Mouse (Mus musculus) forebrain, embryonic 16.5 days (tissue): ENCODE measurements around the gene Scml4. TPM values are rescaled to one million over a fixed set of nuclear protein-coding genes. Genes with fewer than 3 reads are reported as not detected.

Experiments used
- ATAC-seq: fragments of 200-750 bp; cut with Nextera tagmentation; 2 replicates; pipeline ENCODE4 v1.8.0; 2017; ENCODE audit warnings: mild to moderate bottlenecking, moderate library complexity
- H3K27ac ChIP-seq: fragments of 300-500 bp; sonication (generic); 2 replicates; pipeline ENCODE4 v1.5.1; 2014; ENCODE audit warnings: low read length, control low read depth
- H3K27me3 ChIP-seq: fragments of 300-500 bp; sonication (generic); replicated peaks from 2 replicates; pipeline ENCODE4 v1.6.1; 2014; ENCODE audit warnings: low read length; ENCODE audit not compliant: control insufficient read depth, insufficient read depth
- H3K36me3 ChIP-seq: fragments of 300-500 bp; sonication (generic); 2 replicates; pipeline ENCODE4 v1.6.1; 2014; ENCODE audit not compliant: control insufficient read depth, insufficient read depth
- H3K4me1 ChIP-seq: fragments of 300-500 bp; sonication (generic); replicated peaks from 2 replicates; pipeline ENCODE4 v1.6.1; 2014; ENCODE audit warnings: low read length; ENCODE audit not compliant: control insufficient read depth, insufficient read depth
- H3K4me2 ChIP-seq: fragments of 300-500 bp; sonication (generic); 2 replicates; pipeline ENCODE4 v1.6.1; 2014; ENCODE audit warnings: mild to moderate bottlenecking, low read length, control low read depth
- H3K4me3 ChIP-seq: fragments of 300-500 bp; sonication (generic); replicated peaks from 2 replicates; pipeline ENCODE4 v1.5.1; 2014; ENCODE audit warnings: mild to moderate bottlenecking, low read length, control low read depth
- H3K9ac ChIP-seq: fragments of 300-500 bp; sonication (generic); replicated peaks from 2 replicates; pipeline ENCODE4 v1.6.1; 2014; ENCODE audit warnings: low read depth, low read length, control low read depth
- H3K9me3 ChIP-seq: fragments of 300-500 bp; sonication (generic); 2 replicates; pipeline ENCODE4 v1.6.1; 2016; ENCODE audit warnings: low read length; ENCODE audit not compliant: control insufficient read depth
- whole genome bisulfite sequencing: fragments of 180-500 bp; shearing (Covaris S2); extraction: QIAGEN DNeasy Blood & Tissue Kit; methylation state at CpG from one replicate; pipeline ENCODE4 v1.1.7; 2014; 5-methylcytosine and 5-hydroxymethylcytosine counted together
- polyA plus RNA-seq: library from polyadenylated mRNA; unstranded; fragments of >200 nt; fragmentation: Nextera tagmentation; extraction: Ambion mirVana; gene quantifications from 2 replicates; pipeline ENCODE4 v1.2.1, GENCODE M21; 2015

Gene Scml4
- polyA plus RNA-seq, 1 experiment from 2014 or later = 10.4 TPM

DNA sequence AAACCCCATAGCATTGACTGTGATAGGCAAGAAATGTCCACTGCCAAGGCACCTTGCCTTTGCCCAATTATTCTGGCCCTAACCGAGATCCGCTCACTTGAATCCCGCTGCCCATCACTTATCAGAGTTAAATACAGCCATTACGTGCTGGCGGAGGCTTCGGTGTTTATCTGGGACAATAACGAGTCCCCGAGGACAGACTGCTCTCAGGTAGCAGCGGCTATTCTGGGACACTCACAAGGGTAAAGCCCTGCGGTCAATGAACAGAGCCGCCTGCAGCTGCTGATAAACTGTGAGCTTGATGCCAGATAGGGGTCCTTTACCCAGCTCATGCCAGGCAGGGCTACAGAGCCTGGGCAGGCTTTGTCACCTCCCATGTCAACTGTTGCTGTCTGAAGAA is 147.9 kb downstream of the Scml4 start:
- H3K9me3 ChIP-seq = no peaks in the 10 kb centered on the region
- H3K9ac ChIP-seq = no peak overlapping the region
- 0 out of 2 replicates have a peak, but pooled peaks cover 2% of the 10 kb centered on the region for H3K36me3 ChIP-seq
- no peak overlapping the region for H3K27ac ChIP-seq
- H3K4me1 ChIP-seq = no peaks in the 10 kb centered on the region
- no peak overlapping the region for H3K4me3 ChIP-seq
- ATAC-seq = no peak
- no peaks in the 10 kb centered on the region for H3K27me3 ChIP-seq
- WGBS = 72% methylated on average over 11 of the region's 11 CpGs
- H3K4me2 ChIP-seq = no peak overlapping the region

Other genes with a start within 250 kb of the Scml4 start
- gene Sec63, start 98.9 kb upstream of the Scml4 start, polyA plus RNA-seq = 24.1 and 28.2 TPM in 2 replicates